In the genomic region with DNA sequence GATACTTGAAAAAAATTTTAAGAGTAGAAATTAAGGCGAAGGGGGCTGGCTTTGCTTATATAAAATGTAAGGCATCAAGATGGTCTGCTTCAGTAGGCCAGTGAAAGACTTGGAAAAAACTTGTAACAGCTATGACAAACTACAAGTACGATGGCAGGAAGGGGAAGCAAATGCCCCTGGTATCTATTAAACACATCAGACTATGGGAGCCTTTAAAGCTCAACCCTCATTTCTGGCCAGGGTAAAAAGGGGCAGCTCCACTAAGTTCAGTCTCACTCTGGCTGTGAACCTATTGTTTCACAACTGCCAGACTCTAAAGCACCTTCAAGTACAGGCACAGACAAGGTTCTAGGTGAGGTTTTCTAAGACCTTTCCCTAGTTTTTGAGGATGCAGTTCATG, we compare ENCODE assay signal across 9 mouse cellular contexts. TPM values are rescaled to one million over a fixed set of nuclear protein-coding genes. Genes with fewer than 3 reads are reported as not detected.
DNase-seq lines count a peak whose midpoint lies in the region; ATAC-seq and TF ChIP-seq lines count a peak whose summit lies in the region.
"Had no signal": no experiment of that assay in that cellular context is flagged by ENCODE, and none has a peak within 500 bp of the region (broad histone marks: within the 10 kb centered on the region; RNA-seq: fewer than 3 reads in every experiment).

No protein-coding gene starts in this region.

- no peak for DNase-seq in kidney, postnatal 25 days
- no peak for DNase-seq in hindbrain, postnatal 0 days (ENCODE audit: low spot score)
- DNase-seq in midbrain, postnatal 0 days (ENCODE audit: low spot score), result no peak
- DNase-seq in Muller cell, postnatal 12 days (ENCODE audit: inconsistent ontology term), result no peak
- DNase-seq in ovary, postnatal 10 days (ENCODE audit: low spot score), result no peak
- DNase-seq in frontal cortex, postnatal 36 days (ENCODE audit: low spot score in 2 of 2), result no peak
- DNase-seq: kidney, adult 18-20 months had no signal

- H3K27me3 ChIP-seq in kidney, embryonic 15.5 days, result no peaks in the 10 kb centered on the region
- H3K27me3 ChIP-seq in hindbrain, postnatal 0 days (ENCODE audit: insufficient read depth, low read length), result no peaks in the 10 kb centered on the region
- H3K27me3 ChIP-seq in midbrain, postnatal 0 days (ENCODE audit: insufficient read depth, low read length), result no peaks in the 10 kb centered on the region

- no peak for TF ChIP-seq POLR2A in bone marrow macrophage, adult 2 months (IDR thresholded peaks at IDR 0.05; ENCODE audit: borderline replicate concordance, low read depth, low read length)

- TF ChIP-seq CTCF in bone marrow macrophage, adult 2 months (IDR thresholded peaks at IDR 0.05; ENCODE audit: low read depth, low read length), result no peak
- no peak for TF ChIP-seq CTCF in hindbrain, postnatal 0 days (IDR thresholded peaks at IDR 0.05; ENCODE audit: low read depth)
- no peak for TF ChIP-seq CTCF in midbrain, postnatal 0 days (IDR thresholded peaks at IDR 0.05)

- peaks cover 26% of the 10 kb centered on the region for H3K4me1 ChIP-seq in kidney, embryonic 15.5 days
- H3K4me1 ChIP-seq in bone marrow macrophage, adult 2 months (ENCODE audit: control insufficient read depth, insufficient read depth, low read length), result peaks cover 19% of the 10 kb centered on the region
- H3K4me1 ChIP-seq in hindbrain, postnatal 0 days (ENCODE audit: insufficient read depth, low read length), result peaks cover 11% of the 10 kb centered on the region; the same call in 1 of the 2 replicates
- H3K4me1 ChIP-seq in midbrain, postnatal 0 days (ENCODE audit: insufficient read depth, low read length), result peaks cover 13% of the 10 kb centered on the region; the same call in 1 of the 2 replicates

- H3K9ac ChIP-seq in kidney, embryonic 15.5 days, result peak overlapping the region; percentile 88; the same call in 1 of the 2 replicates
- H3K9ac ChIP-seq in hindbrain, postnatal 0 days (replicated peaks; ENCODE audit: low read length), result peak overlapping the region; percentile 92
- peak overlapping the region; percentile 33; the same call in 1 of the 2 replicates for H3K9ac ChIP-seq in midbrain, postnatal 0 days (replicated peaks; ENCODE audit: low read length, poor library complexity, severe bottlenecking)

- WGBS in kidney, embryonic 15.5 days, result 64% methylated on average over 2 of the region's 2 CpGs
- 78% methylated on average over 2 of the region's 2 CpGs for WGBS in hindbrain, postnatal 0 days
- 77% methylated on average over 2 of the region's 2 CpGs for WGBS in midbrain, postnatal 0 days

- no peaks in the 10 kb centered on the region for H3K9me3 ChIP-seq in kidney, embryonic 15.5 days (replicated peaks)
- no peaks in the 10 kb centered on the region for H3K9me3 ChIP-seq in hindbrain, postnatal 0 days (ENCODE audit: low read length)
- H3K9me3 ChIP-seq in midbrain, postnatal 0 days (ENCODE audit: low read length), result no peaks in the 10 kb centered on the region

- H3K4me2 ChIP-seq in kidney, embryonic 15.5 days, result peak overlapping the region; percentile 92
- peak overlapping the region; percentile 99 for H3K4me2 ChIP-seq in hindbrain, postnatal 0 days (ENCODE audit: low read depth, low read length)
- peak overlapping the region; percentile 97 for H3K4me2 ChIP-seq in midbrain, postnatal 0 days (ENCODE audit: low read depth, low read length, poor library complexity, severe bottlenecking)

- H3K36me3 ChIP-seq in kidney, embryonic 15.5 days, result peaks cover 35% of the 10 kb centered on the region
- peaks cover 4% of the 10 kb centered on the region; the same call in 1 of the 2 replicates for H3K36me3 ChIP-seq in hindbrain, postnatal 0 days (ENCODE audit: insufficient read depth, low read length)
- no peaks in the 10 kb centered on the region for H3K36me3 ChIP-seq in midbrain, postnatal 0 days (ENCODE audit: insufficient read depth, low read length)

- peak overlapping the region; percentile 92 for H3K4me3 ChIP-seq in kidney, embryonic 15.5 days (replicated peaks)
- H3K4me3 ChIP-seq in bone marrow macrophage, adult 2 months (ENCODE audit: insufficient read depth, low read length), result peak overlapping the region; percentile 98
- peak overlapping the region; percentile 94 for H3K4me3 ChIP-seq in hindbrain, postnatal 0 days (ENCODE audit: low read length)
- peak overlapping the region; percentile 98 for H3K4me3 ChIP-seq in midbrain, postnatal 0 days (ENCODE audit: low read depth, low read length)

- H3K27ac ChIP-seq in kidney, embryonic 15.5 days, result no peak overlapping the region
- H3K27ac ChIP-seq in bone marrow macrophage, adult 2 months (ENCODE audit: insufficient read depth, low read depth, low read length), result no peak overlapping the region
- H3K27ac ChIP-seq in hindbrain, postnatal 0 days, result no peak overlapping the region
- H3K27ac ChIP-seq in midbrain, postnatal 0 days (ENCODE audit: low read depth, low read length), result no peak overlapping the region

- ATAC-seq in kidney, embryonic 15.5 days (replicated peaks; ENCODE audit: low FRiP score), result no peak
- ATAC-seq in hindbrain, postnatal 0 days, result no peak
- ATAC-seq in midbrain, postnatal 0 days (ENCODE audit: low FRiP score), result no peak

RNA-seq across cellular contexts. Expression of a gene that starts 2.0 kb away (rescaled TPM):
- 18.3 and 20.0 TPM in 2 replicates for polyA plus RNA-seq in kidney, embryonic 15.5 days (2015; fragmentation: Nextera tagmentation; extraction: Ambion mirVana)
- 15.3 and 15.5 TPM in 2 replicates for polyA plus RNA-seq in bone marrow macrophage, adult 2 months (2012; ENCODE audit: insufficient read depth, insufficient read length, missing spikeins)
- total RNA-seq in hindbrain, postnatal 0 days (2014; rRNA removed), result 40.1 and 40.8 TPM in 2 replicates
- 16.7 and 17.2 TPM in 2 replicates for polyA plus RNA-seq in hindbrain, postnatal 0 days (2015; fragmentation: Nextera tagmentation; extraction: Ambion mirVana)
- 30.4 and 38.7 TPM in 2 replicates for total RNA-seq in midbrain, postnatal 0 days (2014; rRNA removed)
- polyA plus RNA-seq in midbrain, postnatal 0 days (2015; fragmentation: Nextera tagmentation; extraction: Ambion mirVana), result 14.8 and 17.9 TPM in 2 replicates

Comparison
In these comparisons a context has a peak if more than half of its experiments do, and no peak if none do; other contexts are left out.
1. H3K9ac ChIP-seq: peak in every context shown above with its lines; median percentile 92 in hindbrain, postnatal 0 days; 88 in kidney, embryonic 15.5 days; 33 in midbrain, postnatal 0 days.